Mouse (Mus musculus): ENCODE results near the gene Actn2.
A peak's percentile ranks its signal among the peaks of the same experiment; 100 is the strongest.

Gene Actn2

DNA sequence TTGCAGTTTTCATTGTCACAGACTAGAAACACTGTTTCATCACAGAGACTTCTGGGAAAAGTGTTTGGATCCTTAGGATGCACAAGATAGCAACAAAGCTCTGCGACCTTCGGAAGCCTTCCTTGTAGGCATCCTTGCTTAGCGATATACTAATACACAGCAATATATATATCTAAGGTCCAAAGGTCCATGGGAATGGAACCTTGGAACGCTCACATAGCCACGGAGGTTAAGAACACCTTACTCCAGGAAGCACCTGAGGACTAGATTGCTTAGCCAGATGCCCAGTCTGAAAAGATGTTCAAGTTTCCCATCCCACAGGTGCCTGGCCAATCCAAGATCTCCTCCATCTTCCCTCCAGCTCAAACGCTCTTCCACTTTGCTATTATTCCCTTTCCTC, 26.4 kb downstream of the Actn2 start:
- DNase-seq (ENCODE audit: low spot score): no peak

DNA sequence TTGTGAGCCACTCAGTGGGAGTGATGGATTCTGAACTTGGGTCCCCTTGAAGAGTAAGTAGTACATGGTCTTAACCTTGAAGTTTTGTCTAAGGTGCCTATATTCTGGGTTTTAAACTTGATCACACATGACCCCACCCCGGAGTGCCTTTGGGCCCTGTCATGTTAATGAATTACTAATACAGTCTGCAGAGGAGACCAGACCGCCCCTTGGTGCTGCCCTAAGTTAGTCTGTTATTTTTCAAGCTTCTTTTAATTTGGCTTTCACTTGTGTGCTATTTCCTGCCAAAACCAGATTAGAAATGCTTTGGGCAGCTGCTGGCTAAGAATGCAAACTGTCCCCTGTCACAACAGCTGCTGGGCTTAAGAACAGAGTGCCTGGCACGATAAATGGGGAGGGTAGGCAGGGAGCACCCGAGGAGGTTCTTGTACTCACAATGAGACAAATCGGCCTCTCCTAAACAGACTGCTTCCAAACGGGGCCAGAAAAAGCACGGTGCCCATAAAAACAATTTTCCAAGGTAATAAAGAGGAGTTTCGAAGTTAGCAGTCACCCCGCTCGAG, 28.5 kb downstream of the Actn2 start:
- no peak for DNase-seq (ENCODE audit: low spot score)

DNA sequence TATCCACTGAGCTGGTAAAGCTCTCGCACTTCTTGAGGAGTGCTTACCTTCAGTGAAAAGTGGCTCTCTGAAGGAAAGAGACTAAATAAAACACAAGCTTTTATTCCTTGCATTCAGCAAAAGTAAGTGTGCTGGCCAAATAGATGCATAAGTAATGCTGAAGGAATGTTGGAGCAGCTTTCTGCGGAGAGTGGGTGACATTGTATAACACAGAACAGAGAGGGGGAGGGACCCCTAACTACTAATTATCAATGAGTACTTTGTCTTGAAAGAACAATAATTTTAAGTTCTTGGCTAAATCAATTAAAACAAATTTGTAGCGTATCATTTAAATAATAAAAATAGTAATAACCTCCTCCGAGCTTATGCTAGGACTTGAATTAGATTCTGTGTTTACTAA, 29.2 kb downstream of the Actn2 start:
- no peak for DNase-seq (ENCODE audit: low spot score)

DNA sequence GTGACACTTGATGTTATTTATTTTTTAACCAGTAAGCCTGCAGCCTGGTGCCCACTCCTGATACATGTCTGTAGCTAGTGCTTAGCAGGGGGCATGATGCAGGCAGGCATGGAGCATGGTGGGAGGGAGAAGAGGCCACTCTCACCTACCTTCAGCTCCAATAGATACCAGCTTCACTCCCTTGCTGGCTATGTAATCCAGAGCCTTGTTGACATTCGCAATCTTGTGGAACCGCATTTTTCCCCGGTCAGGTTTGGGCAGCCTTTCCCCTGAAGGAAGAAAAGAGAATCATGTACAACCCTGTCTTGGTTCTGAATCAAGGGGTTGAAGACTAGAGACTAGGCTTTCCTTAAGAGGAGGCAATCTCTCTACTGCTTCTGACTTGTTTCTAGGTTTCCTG, 31.1 kb downstream of the Actn2 start:
- no peak for DNase-seq (ENCODE audit: low spot score)

DNA sequence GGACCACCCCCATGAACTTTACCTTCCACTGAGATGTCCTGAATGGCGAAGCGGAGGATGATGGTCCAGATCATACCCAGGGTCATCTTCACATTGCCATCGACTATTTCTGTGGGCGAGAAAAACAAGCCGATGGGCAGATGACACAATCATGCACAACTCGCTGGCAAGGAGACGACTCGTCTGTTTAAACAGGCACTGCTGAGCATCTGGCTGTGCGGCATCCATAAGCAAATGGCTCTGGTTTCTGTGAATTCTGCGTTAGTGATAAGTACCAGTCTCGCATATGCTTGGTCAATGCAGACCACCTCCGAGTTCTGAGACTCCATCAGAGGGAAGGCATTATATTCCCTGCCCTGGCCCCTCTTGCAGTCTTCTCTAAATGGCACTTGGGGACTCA, 31.7 kb downstream of the Actn2 start:
- DNase-seq (ENCODE audit: low spot score): no peak

DNA sequence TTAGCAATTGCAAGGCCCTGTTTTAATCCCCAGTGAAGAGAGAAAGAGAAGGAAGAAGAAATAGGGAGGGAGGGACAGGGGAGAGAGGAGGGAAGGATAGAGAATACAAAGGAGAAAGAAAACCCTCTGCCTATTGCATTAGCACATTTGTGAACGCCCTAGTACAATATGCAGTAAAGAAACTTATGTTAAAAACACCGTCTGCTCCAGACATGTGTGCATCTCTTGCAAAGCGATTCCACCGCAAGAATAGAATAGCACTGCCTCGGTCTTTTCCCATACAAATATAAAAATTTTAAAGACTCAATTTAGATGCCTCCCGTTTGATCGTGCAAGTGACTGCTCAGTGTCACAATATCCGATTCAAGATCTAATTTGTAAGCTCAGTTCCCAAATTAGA, 32.1 kb downstream of the Actn2 start:
- DNase-seq (ENCODE audit: low spot score): no peak

DNA sequence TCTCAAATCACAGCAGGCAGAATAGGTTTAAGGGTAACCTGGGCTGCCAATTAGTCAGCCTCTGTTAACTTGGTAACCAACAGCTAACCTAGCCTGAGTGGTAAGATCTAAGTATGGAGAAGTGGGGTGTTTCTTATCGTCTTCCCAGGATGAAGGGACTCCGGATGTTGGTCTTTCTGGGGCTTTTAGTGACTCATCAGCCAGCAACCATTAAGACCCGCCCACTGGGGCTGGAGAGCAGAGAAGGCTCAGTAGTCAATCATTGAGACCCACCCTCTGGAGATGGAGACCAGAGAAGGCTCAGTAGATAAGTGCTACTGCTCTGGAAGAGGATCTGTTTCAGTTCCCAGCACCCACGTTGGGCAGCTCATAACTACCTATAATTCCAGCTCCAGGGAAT, 33.3 kb downstream of the Actn2 start:
- DNase-seq (ENCODE audit: low spot score): no peak

DNA sequence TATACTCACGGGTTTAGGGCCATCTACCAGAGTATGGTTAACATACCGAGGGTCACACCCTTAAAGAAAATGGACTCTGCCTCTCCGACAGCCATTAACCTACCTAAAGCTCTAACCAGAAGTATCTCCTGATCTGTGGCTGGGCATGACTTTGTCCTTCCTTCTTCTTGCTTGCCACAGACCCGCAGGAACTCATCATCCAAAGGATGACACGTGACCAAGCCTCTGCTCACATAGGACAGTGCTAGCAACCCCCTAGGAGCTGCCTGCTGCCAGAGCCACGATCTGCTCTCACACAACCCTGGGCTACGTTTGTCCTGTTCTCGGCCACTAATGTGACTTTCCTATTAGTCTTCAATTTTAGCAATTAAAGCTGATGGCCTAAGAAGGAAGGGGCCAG, 35.0 kb downstream of the Actn2 start:
- no peak for DNase-seq (ENCODE audit: low spot score)

DNA sequence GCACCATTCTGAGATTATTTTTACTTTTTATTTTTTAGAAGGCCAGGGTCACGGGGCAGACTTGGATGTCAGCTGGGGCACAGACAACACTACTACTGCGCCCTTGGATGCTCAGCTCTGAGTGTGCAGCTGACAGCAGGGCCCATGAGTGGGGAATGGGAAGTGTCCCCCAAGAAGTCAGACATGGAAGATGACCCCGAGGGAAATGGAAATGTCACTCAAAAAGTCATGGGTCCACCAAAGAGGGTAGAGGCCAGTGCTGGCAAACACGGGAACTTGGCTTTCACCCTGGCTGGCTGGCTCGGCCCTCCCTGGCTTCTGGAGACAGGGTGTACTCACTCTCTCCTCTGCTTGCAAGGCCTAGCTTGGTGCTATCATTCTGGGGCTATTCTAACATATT, 35.6 kb downstream of the Actn2 start:
- DNase-seq (ENCODE audit: low spot score): no peak

DNA sequence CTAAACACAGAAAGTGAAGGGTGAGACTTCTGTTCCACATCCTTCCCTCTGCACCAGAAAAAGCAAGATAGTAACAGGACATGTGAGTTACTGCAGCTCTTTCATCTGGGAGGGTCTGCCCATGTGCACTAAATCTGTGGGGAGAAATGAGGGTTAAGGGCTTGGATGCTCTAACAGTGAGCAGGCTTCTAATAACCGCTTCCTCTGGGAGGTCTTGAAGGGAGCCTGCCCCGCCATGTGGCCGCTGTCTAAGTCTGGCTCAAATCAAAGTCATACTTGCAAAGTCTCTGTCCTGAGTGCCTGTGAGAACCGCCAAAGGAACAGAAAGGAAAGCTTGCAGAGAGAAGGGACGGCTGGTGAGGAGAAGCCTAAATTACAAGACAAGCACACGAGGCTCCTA, 42.8 kb downstream of the Actn2 start:
- DNase-seq (ENCODE audit: low spot score): no peak

DNA sequence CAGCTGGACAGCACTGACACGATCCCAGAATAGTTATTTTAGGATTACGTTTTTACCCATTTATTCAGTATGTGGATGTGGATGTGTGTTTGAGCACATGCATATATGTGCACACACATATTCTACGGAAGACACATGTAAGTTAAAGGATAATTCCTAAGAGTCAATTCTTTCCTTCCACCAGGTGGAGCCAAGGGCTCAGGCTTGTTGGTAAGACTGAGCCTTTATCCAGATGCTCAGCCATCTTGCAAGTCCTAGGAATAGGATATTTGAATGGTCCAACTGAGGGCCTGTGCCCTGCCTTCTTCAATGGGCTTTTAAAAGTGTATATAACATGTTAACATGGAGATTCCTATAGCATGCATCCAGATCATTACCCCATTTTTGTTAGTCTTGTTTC, 43.9 kb downstream of the Actn2 start:
- DNase-seq (ENCODE audit: low spot score): no peak

DNA sequence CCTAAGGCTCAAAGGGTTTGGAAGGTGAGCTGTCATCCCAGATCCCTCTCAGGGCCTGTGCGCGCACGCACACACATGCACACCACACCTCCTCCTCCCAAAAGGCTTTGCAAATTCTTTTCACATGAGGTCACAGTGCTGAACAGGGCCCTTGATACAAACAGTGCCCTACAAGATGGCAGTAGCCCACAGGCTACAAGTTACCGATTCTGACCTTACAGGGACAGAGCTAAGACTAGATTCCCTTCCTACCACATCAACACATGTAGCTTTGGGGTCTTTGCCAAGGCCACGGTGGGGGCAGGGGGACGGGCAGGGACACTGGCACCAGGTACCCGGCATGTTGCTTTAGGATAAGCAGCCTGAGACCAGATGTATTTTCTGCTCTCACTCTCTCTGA, 46.8 kb downstream of the Actn2 start:
- DNase-seq (ENCODE audit: low spot score): no peak

DNA sequence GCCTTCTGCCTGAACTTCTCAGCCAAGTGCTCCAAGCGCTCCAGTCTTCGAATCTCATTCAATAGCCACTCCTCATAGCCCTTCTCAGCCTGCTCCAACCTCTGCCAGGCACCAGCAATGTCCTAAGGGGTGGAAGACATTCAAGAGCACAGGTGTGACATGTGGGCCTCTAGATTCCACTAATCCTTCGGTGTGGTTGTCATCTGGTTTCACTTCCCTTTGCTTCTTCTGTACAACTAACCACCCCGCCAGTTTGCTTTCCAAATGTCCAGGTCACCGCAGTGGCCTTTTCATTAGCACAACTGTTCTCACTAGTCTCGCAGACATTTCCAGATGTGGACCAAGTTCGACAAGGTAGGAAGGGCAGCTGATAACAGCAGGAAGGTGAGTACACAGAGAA, 49.9 kb downstream of the Actn2 start:
- no peak for DNase-seq (ENCODE audit: low spot score)

DNA sequence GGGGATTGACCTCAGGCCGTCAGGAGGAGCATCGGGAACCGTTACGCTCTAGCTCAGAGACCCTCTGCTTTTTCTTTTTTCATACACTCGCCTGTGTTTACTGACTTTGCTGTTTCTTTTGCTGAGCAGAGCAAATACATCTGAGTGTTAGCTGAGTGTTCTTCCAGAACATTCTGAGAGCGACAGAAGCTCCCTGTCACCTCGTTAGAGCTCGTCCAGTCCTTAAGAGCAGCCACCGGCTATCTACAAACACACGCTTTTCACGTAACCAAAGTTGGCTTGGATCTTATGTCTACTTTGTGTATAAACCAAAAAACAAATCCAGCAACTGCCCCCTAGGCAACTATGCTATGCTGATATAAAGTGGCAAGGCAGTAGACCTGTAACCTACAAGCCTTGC, 56.0 kb downstream of the Actn2 start:
- DNase-seq (ENCODE audit: low spot score): no peak

DNA sequence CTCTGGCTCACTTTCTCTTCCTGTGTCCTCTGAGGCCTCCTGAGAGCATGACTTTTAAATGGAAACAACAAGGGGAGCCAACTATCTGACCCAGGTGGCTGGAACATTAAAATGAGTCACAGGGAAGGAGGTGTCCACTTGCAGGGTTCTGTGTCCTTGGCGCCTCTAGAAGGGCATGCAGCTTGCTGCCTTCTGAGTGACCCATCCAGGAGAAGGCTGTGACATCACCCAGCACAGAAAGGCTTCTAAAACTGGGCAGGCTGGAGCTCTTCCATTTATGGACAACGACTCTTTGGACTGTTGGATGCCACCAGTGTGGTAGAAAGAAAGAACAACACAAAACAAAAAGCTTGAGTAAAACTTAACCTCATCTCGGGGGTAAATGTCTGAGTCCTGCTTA, 56.7 kb downstream of the Actn2 start:
- DNase-seq (ENCODE audit: low spot score): no peak

DNA sequence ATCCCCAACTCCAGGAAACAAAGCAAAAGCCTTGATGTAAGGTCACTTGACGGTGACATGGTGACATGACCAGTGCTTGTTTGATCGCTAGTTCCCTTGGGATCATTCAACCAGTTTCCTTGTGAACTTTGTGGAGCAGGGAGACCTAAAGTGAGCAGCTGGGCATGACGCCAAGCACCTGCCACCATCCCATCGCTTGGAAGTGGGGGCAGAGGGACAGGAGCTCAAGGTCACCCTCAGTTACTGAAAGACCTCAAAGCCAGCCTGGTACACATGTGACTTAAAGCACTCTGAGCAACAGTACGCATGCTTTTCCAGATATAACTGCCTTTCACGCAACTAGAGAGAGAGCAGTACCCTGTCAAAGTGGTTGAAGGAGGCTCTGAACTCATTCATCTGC, 65.8 kb downstream of the Actn2 start:
- no peak for DNase-seq (ENCODE audit: low spot score)

DNA sequence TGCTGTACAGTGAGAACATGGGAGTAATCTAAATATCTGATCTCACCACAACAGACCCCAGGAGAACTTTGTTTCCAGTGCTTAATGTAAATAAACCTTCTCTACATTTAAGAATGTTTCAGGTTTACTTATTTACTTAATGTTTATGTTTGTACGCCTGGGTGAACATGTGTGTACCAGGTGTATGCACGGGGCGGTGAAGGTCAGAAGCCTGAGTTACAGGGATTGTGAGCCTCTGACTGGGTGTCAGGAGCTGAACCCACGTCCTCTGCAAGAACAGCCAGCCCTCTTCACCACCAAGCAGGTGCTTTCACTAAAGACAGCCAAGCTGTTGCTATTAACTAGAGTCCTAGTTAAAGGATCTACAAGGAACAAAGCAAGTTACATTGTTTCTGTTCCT, 66.3 kb downstream of the Actn2 start:
- DNase-seq (ENCODE audit: low spot score): no peak

DNA sequence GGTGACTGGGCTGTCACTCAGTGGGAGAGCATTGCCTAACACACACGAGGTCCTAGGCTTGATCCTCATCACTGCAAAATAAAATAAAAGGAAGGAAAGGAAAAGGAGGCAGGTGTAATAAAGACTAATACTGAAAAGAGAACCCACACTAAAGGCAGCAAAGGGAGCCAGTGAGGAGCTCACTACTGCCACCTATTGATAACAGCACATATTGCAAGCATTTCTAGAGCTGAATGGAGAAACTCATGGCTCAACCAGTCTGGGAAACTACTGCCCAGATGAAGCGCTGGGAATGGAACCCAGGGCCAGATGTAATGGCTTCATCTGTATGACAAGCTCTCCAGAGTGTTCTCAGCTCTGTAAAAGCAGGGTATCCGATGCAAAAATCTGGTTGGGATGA, 67.6 kb downstream of the Actn2 start:
- DNase-seq (ENCODE audit: low spot score): peak; percentile 51

DNA sequence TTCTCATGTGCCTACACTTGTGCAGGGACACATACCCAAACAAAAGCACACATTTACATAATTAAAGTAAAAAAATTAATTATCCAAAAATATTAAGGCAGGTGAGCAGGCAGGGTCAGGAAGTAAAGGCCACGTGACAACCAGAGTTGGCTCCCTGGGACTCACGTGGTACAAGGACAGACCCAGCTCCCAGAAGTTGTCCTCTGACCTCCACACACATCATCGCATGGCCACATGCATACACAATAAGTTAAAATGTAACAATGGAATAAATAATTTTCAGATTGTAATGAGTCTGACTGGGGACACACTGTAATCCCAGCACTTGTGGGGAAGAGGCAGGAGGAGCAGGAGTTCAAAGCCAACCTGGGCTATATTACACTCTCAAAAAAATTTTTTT, 72.6 kb downstream of the Actn2 start:
- no peak for DNase-seq (ENCODE audit: low spot score)

DNA sequence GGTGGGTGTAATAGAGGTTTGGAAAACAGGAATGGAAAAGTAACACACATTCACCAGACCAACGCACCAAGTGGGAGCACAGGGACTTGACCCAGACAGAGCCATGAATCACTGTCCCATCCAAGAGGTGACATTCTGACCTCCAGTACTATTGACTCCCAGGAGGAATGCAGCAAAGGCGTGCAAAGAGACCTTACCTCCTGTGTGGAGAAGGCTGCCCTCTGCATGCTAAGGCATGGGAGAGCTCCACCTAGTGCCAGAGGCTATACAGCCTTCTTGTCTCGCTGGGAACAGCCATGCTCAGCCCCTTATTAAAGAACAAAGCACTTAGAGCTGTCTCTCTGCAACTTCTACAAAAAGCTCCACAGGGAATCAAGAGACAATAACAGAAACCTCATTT, 73.5 kb downstream of the Actn2 start:
- no peak for DNase-seq (ENCODE audit: low spot score)

DNA sequence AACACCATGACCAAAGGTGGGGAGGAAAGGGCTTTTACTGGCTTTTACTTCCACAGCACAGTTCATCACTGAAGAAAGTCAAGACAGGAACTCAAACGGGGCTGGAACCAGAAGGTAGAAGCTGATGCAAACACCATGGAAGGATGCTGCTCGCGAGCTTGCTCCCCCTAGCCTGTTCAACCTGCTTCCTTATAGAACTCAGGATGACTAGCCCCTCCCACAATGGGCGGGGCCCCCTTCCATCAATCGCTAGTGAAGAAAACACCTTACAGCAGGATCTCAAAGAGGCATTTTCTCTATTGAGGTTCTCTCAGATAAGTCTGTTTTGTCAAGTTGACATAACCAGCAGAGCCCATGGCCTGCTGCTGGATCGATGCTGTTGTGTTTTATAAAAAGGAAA, 76.6 kb downstream of the Actn2 start:
- no peak for DNase-seq (ENCODE audit: low spot score)

DNA sequence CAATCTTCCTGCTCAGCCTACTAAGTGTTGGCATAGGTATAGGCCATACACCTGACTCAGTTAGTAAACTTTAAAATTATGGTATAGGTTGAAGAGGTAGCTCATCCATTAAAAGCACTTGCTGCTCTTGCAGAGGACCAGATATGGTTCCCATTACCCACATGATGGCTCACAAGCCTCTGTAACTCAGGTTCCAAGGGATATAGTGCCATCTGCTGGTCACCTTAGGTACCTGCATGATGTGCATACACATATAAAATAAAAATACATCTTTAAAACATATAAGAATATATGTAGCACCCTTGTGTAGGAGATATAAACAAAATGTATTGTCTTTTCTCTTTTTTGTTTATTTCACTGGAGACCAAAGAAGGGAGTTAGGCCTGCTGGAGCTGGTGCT, 79.1 kb downstream of the Actn2 start:
- DNase-seq (ENCODE audit: low spot score): peak; percentile 35

DNA sequence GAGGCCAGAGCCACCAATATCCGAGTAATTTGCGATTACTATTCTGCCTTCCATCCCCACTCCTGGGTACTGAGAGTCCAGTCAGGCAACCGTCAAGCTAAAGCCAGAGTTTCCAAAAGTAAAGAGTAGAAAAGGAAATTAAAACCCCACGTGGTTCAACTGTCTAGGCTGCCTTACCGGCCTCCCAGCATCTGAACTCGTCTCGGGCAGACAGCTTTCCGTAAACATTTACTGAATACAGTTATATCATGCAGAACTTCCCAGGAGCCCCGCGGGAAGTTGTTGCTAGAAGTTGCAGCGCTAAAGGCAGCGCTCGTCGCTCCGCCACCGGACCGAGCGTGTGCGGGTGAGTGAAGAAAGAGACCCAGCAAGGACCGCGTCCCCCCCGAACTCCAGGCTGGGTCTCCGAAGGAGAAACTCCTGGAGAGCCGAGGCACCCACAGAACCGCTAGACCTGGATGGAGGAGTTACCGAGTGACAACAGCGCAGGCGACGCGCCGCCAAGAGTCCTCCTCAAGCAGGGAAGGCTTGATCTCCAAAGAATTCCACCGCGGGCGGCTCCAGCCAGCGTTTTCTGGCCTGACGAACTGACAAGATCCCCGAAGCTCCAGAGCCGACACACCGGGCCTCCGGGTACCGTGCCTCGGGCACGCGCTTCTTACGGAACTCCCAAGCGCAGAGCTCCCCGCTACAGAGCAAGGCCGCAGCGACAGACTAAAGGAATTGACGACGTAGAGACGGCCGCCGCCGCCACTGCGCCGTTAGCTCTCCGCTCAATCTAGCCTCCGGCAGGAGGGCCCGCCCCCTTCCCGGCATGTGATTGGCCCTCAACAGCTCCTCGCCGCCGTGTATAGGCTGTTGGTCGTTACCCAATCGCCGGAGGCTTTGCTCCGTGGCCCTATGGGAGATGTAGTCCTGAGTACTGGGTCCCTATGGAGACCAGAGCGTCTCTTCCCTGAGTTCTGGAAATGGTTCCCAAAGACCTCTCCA, 82.9 kb downstream of the Actn2 start, which contains the start of gene Mtr:
Gene Mtr (minus strand): TSS at position 723 of the 990 bp plus-strand sequence.
- peak; percentile 93 for DNase-seq (ENCODE audit: low spot score)

Measured in c-Kit-positive CD71-positive TER-119-positive erythroid progenitor cells, embryonic 14.5 days (primary cell).